Mouse (Mus musculus): ENCODE measurements around the gene Ushbp1.
"Not testable (repeated sequence)": the region's sequence is repeated elsewhere in the genome, so short reads cannot be mapped to it uniquely, and the experiment has no call there.

Gene Ushbp1

GRCm38 (mm10) chr8:71395629-71396028, at the start of gene Ushbp1:
TSS of gene Ushbp1 (minus strand) at chr8:71395802.
- DNase-seq (ENCODE audit: low read depth, low spot score), result no peak

DNA sequence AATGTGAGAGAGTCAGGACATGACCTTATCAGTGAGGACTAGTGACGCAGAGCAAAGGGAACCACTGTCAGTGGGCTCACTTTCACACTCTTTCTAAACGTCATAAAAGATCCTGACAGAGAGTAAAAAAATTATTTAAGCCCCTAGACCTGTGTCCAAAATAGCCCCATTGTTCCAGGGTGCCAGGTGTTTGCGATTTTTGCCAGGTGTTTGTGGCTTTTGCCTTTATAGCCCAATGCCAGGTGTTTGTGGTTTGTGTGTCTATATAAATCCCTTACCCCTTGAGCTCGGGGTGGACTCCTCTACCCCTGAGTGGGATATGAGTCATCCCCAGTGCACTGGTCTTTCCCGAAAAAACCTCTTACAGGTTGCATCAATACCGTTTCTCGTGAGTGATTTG, 49.5 kb upstream of the Ushbp1 start:
- no peak for DNase-seq (ENCODE audit: low read depth, low spot score)

- DNase-seq (ENCODE audit: low read depth, low spot score), result peak; percentile 69
Measured at GRCm38 (mm10) chr8:71441404-71441803, 45.8 kb upstream of the Ushbp1 start.

DNA sequence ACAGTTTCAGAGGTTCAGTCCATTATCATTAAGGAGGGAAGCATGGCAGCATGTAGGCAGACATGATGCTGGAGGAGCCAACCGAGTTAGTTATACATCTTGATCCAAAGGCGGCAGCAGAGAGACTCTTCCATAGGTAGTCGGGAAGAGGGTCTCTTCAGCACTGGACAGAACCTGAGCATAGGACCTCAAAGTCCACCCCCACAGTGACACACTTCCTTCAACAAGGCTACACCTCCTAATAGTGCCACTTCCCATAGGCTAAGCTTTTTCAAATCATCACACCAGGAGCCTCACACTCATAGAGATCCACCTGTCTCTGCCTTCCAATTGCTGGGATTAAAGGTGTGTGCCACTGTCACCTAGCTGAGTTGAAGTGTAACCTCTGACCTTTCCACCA, 41.4 kb upstream of the Ushbp1 start:
- DNase-seq (ENCODE audit: low read depth, low spot score), result no peak

DNA sequence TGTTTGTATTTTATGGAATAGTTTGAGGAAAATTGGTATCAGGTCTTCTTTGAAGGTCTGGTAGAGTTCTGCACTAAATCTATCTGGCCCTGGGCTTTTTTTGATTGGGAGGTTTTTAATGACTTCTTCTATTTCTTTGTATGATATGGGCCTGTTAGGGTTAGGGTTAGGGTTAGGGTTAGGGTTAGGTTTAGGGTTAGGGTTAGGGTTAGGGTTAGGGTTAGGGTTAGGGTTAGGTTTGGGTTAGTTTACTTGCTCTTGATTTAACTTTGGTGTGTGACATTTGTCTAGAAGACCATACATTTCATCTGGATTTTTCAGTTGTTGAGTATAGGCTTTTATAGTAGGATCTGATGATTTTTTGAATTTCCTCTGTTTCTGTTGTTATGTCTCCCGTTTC, 37.3 kb upstream of the Ushbp1 start:
- DNase-seq (ENCODE audit: low read depth, low spot score), result not testable (repeated sequence)

GRCm38 (mm10) chr8:71422121-71422520, 26.5 kb upstream of the Ushbp1 start:
- DNase-seq (ENCODE audit: low read depth, low spot score), result no peak

GRCm38 (mm10) chr8:71411535-71412273, 16.1 kb upstream of the Ushbp1 start:
- DNase-seq (ENCODE audit: low read depth, low spot score), result no peak

DNA sequence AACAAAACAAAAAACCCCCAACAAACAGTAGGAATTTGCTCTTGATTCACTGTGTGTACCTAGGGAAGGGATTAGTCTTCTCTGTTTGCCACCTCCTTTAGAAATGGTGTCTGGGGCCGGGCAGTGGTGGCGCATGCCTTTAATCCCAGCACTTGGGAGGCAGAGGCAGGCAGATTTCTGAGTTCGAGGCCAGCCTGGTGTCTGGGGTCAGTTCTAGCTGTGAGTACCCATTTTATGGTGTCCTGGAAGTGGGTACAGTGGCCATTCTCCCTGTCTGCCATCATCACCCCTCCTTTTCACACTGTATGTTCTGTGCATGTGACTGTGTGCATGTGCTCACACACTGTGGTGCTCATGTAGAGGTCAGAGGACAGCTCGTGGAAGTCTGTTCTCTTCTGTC, 12.6 kb upstream of the Ushbp1 start:
- no peak for DNase-seq (ENCODE audit: low read depth, low spot score)

DNA sequence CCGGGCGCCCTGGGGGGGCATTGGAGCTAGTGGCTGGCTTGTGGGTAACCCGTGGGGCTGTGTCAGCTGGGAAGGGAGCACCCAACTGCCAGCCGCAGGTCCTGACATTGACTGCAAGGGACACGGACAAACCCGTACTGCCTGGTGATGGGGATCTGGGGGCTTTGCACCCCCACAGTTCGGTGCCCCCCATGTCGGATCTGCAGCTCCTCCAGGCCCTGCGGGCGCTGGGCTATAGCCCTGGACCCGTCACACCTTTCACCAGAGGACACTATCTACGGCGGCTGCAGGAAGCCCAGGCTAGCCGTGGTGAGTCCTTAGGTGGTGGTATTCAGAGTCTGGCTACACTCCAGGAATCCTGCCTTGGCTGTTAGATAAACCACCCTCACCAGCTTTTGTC, 11.8 kb upstream of the Ushbp1 start:
- no peak for DNase-seq (ENCODE audit: low read depth, low spot score)

DNA sequence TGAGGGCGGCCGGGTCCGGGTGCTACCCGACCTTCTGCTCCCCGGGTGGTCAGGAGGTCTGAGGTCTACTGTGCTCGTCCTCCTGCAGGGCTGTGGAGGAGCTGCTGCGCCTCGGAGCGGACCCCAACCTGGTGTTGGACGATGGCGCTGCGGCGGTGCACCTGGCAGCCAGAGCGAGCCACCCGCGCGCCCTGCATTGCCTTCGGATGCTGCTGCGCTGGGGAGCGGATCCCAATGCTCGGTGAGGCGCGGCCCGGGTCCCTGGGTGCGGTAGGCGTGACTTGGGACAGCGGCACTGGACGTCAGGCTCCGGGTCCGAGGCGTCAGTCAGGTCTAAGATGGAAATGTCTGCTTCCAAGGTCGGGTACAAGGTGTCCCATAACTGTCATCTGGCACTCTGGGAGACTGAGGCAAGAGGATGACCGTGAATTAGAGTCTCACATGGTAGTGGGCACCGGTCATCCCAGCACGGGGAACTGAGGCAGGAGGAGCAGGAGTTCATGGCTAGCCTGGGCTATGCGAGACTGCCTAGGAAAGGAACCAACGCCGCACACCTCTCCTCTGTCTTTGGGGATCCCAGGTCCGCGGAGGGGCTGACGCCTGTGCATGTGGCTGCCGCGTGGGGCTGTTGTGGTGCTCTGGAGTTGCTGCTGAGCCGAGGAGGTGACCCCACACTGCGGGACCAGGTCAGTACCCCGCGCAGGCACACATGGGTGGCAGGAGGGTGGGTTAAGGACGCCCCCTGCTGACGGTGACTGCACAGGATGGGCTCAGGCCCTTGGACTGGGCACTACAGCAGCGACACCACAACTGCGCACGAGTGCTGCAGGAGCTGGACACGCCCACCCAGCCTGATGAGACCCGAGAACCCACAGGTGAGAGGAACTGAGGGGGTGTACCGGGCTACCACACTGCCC, 10.8 kb upstream of the Ushbp1 start:
- peak; percentile 86 for DNase-seq (ENCODE audit: low read depth, low spot score)

DNA sequence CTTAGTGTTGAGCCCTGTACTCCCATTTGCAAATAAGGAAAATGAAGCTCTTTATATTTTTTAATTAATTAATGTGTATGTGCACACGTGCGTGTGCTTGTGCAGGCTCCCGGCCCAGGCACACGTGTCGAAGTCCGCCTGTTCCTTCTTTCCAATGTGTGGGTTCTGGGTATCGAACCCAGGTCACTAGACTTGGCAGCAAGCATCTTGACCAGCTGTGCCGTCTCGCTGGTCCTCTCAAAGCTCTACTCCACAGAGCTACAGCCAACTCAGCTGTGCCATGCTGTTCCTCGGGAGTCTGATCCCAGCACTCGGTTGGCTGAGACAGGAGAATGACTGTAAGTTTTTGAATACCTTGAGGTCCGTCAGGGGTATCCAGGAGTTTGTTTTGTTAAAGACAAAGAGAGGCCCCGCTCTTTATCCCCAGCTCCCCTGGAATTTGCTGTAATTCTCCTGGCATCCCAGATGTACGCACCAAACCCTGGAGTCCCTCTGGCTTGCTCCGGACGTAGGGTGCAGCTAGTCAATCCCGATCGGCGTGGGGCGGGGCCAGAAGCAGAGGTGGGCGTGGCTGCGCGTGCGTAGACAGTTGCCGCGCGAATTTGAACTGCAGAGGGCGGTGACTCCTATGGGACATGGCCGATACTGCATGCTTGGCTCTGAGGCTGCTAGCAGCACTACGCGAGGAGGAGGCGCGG, 9.9 kb upstream of the Ushbp1 start, which contains the start of gene Ankle1:
TSS of gene Ankle1 (plus strand) at position 610 of the 698 bp plus-strand sequence.
- peak; percentile 99 for DNase-seq (ENCODE audit: low read depth, low spot score)

GRCm38 (mm10) chr8:71404951-71405351, 9.3 kb upstream of the Ushbp1 start:
- DNase-seq (ENCODE audit: low read depth, low spot score), result no peak

DNA sequence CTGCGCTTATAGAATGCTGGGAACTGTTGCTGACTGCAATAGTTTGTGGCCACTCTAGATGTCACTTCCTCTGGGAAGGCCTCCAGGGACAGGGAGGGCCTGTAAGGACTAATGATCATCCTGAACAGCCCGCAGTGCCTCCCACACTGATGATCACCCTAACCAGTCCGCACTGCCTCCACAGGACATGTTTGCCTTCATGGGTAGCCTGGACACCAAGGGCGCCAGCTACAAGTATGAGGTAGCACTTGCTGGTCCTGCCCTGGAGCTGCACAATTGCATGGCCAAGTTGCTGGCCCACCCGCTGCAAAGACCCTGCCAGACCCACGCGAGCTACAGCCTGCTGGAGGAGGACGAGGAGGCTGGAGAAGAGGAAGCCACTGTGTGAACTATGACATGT, 8.4 kb upstream of the Ushbp1 start:
- no peak for DNase-seq (ENCODE audit: low read depth, low spot score)

DNA sequence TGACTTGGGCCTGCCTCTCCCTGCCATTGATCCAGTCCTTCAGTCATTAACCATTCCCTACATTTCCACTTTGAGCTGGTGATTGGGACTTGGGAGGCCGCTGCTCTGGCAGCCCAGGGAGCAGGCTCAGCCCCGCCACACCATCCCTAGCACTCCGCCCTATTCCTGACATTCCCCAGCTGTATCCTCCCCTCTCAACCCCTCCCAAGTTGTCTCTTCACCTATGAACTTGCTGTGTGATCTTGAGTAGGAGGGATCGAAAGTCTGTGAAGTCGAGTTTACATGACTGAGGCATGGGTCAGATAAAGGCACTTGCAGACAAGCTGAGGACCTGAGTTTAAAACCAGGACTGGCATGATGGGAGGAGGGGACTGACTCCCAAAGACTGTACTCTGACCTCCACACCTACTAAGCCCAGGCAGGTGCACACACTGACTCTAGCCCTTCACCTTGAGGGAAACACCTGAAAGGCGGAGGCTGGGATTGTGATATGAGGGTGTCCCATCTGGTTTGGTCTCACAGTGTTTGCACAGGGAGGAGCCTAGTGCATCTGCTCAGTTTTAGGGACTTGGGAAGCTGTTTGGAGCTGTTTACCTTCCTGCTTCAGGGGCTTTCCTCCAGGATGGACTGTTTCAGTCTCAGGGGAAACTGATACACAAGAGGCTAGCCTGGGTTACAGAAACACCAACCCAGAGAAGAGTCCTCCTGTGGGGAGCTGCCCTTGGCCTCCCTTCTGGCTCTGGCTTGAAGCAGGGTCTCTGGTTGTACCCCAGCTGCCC, 7.7 kb upstream of the Ushbp1 start:
- peak; percentile 69 for DNase-seq (ENCODE audit: low read depth, low spot score)

GRCm38 (mm10) chr8:71402446-71402964, 6.9 kb upstream of the Ushbp1 start:
- no peak for DNase-seq (ENCODE audit: low read depth, low spot score)

GRCm38 (mm10) chr8:71401454-71401853, 5.9 kb upstream of the Ushbp1 start:
- no peak for DNase-seq (ENCODE audit: low read depth, low spot score)

- no peak for DNase-seq (ENCODE audit: low read depth, low spot score)
Measured at GRCm38 (mm10) chr8:71400826-71401225, 5.2 kb upstream of the Ushbp1 start.

DNA sequence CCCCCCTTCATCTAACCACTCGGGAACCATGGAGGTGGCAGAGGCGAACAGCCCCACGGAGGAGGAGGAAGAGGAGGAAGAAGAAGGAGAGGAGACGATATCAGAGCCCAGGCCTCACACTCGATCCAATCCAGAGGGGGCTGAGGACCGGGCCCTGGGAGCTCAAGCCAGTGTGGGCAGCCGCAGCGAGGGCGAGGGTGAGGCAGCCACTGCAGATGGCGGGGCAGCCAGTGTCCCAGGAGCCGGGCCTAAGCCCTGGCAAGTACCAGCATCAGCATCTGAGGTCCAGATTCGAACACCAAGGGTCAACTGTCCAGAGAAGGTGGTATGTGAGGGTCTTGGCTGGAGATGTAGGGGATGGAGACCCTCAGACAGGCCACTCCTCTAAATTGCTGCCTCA, 2.1 kb upstream of the Ushbp1 start:
- DNase-seq (ENCODE audit: low read depth, low spot score), result peak; percentile 5

- peak; percentile 96 for DNase-seq (ENCODE audit: low read depth, low spot score)
Measured at GRCm38 (mm10) chr8:71396639-71397305, 1.2 kb upstream of the Ushbp1 start, which contains the start of gene Babam1. TSS of gene Babam1 (plus strand) at chr8:71396861.

DNA sequence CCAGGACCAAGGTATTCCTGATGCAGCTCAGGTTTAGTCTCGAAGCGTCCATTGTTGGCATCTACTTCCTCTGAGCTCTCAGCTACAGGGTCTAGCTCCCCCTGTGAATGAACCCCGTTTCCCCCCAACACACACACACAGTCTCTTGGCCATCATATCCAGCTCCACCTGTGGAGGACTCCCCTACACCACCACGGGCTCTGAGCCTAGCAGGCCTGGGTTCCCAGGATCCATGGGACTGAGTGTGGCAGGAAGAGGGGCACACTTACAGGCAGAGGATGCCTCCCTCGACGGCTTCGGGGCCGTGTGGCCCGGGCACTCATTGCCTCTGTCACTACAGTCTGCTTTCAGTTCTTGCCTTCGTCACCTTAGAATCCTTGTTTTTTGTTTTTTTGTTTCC, 531 bp downstream of the Ushbp1 start:
- no peak for DNase-seq (ENCODE audit: low read depth, low spot score)
